Mouse (Mus musculus): Measurements from ENCODE around the gene Impg1.

- TF ChIP-seq CTCF (IDR thresholded peaks at IDR 0.05; ENCODE audit: borderline replicate concordance, control insufficient read depth, extremely low read depth, insufficient read depth, low read length, poor library complexity): no peak
- TF ChIP-seq POLR2A (IDR thresholded peaks at IDR 0.05; ENCODE audit: control insufficient read depth, extremely low read depth, insufficient read depth, low read length, poor library complexity): no peak
Observed at GRCm38 (mm10) chr9:80391002-80391401, 74.3 kb downstream of the Impg1 start.

Data from thymus, adult 2 months (tissue).